Mouse (Mus musculus) olfactory bulb, adult 2 months (tissue): Measurements from ENCODE around the gene Stxbp4. TPM values are rescaled to one million over a fixed set of nuclear protein-coding genes. Genes with fewer than 3 reads are reported as not detected.

Experiments
- H3K27ac ChIP-seq: fragments of 200-500 bp; 2 replicates; pipeline ENCODE4 v1.5.1; 2012; ENCODE audit warnings: low read depth, low read length; ENCODE audit not compliant: insufficient read depth
- H3K4me1 ChIP-seq: fragments of 200-500 bp; 2 replicates; pipeline ENCODE4 v1.6.1; 2012; ENCODE audit warnings: low read length; ENCODE audit not compliant: control insufficient read depth, insufficient read depth
- H3K4me3 ChIP-seq: fragments of 200-500 bp; 2 replicates; pipeline ENCODE4 v1.5.1; 2012; ENCODE audit warnings: mild to moderate bottlenecking, low read depth, low read length, moderate library complexity; ENCODE audit not compliant: insufficient read depth
- CTCF ChIP-seq: fragments of 200-500 bp; IDR thresholded peaks from 2 replicates; pipeline ENCODE4 v1.5.1; 2012; ENCODE audit warnings: low read depth, mild to moderate bottlenecking, low read length, moderate library complexity; ENCODE audit not compliant: insufficient read depth
- POLR2A ChIP-seq: fragments of 200-500 bp; IDR thresholded peaks from 2 replicates; pipeline ENCODE4 v1.6.1; 2012; ENCODE audit warnings: mild to moderate bottlenecking, low read depth, low read length, moderate library complexity; ENCODE audit not compliant: insufficient read depth
- WGBS: fragments of 180-500 bp; shearing (Covaris S2); methylation state at CpG from one replicate; pipeline ENCODE4 v1.1.7; 2018; 5-methylcytosine and 5-hydroxymethylcytosine counted together
- polyA plus RNA-seq: library from polyadenylated mRNA; stranded (reverse); fragments of >200 nt; gene quantifications from 2 replicates; pipeline ENCODE4 v1.2.4, GENCODE M21; 2012; ENCODE audit warnings: low replicate concordance; ENCODE audit not compliant: missing spikeins, insufficient read depth, insufficient read length

Gene Stxbp4
- polyA plus RNA-seq, 1 experiment = not detected

DNA sequence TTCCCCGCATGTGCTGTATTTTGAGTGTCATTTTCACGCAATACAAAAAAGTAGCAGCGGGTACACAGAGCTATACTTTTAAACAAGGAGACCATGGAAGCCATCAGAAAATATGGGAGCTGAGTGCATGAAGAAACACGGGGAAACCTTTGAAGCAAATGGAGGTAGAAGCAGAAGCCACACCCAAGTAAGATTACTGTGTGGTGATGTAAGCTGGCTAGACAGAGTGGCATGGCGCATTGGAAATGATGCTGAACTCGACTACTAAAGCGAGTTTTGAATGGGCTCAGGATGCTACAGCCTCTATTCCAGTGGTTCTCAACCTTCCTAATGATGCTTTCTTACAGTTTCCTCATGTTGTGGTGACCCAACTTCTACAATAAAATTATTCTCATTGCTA, 39.1 kb upstream of the Stxbp4 start:
- Histone ChIP-seq H3K4me1 (no peaks in the 10 kb centered on the region), H3K27ac (no peak overlapping the region), H3K4me3 (no peak overlapping the region)
- TF ChIP-seq POLR2A (no peak), CTCF (no peak)
- WGBS = 92% methylated on average over 7 of the region's 7 CpGs

DNA sequence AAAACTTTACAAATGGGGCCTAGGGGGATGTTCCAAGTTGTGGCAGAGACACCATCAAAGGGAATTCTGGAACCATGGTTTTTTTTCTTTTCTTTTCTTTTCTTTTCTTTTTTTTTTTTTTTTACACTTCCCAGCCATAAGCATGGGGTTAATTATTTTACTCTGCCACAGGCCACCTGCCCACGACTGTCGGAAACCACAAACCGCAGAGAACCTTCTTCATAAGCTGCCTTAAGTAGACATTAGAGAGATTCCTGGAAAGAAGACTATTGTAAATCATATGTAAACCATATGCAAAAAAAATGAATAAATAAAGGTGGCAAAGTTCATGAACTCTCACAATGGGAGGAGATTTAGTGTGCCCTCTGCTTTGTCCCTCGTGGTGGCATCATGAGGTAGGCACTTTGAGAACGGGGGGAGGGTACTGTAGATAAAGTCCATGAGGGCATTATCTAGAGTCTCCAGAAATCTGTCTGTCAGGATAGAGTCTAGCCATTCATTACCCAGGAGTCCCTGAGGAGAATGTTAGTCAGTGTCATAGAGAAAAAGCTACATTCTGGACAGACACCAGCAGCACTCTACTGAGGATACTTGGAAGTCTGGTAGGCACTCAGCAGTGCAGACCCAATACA, 37.7 kb upstream of the Stxbp4 start:
- no peak overlapping the region for H3K27ac ChIP-seq
- WGBS = 90% methylated on average over 5 of the region's 5 CpGs
- H3K4me1 ChIP-seq = no peaks in the 10 kb centered on the region
- no peak overlapping the region for H3K4me3 ChIP-seq
- TF ChIP-seq CTCF (no peak), POLR2A (no peak)

DNA sequence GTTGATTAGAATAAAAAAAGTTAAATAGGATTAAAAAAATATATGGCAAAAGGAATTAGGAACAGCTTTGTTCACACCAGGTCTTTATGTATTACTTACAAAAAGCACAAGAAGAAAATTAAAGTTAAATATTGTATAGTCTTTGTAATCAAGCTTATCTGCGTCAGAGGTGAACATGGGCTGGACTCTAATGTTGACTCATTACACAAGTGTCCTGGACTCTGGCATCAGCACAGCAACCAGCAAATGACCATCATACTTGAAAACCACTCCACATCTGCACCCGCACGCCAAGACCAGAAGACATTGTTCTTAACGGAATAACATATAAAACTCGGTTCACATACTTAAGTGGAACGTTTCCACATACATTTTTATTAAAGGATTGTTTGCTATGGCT, 29.4 kb upstream of the Stxbp4 start:
- 98% methylated on average over 6 of the region's 6 CpGs for WGBS
- Histone ChIP-seq H3K27ac (no peak overlapping the region), H3K4me3 (no peak overlapping the region), H3K4me1 (peaks cover 4% of the 10 kb centered on the region; the same call in 1 of the 2 replicates)
- TF ChIP-seq CTCF (no peak), POLR2A (no peak)

DNA sequence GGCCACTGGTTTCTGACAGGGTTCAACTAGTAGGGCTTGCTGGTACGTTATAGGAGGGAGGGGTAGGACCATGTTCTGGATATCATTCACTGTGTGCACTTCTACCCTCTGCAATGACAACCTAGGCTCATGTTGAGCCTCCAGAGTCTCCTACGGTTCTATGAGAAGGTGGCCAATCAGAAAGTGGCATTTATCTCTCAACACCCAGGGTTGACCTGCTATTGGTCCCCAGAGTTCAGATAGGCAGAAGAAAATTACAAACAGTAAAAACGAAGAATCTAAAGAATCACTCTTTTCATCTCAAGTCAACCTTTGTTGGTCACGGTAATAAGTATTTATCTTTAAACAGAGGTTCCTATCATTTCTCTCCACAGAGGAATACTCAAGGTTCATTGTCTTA, 29.0 kb upstream of the Stxbp4 start:
- 87% methylated on average over 4 of the region's 4 CpGs for WGBS
- TF ChIP-seq CTCF (no peak), POLR2A (no peak)
- H3K27ac ChIP-seq = no peak overlapping the region

DNA sequence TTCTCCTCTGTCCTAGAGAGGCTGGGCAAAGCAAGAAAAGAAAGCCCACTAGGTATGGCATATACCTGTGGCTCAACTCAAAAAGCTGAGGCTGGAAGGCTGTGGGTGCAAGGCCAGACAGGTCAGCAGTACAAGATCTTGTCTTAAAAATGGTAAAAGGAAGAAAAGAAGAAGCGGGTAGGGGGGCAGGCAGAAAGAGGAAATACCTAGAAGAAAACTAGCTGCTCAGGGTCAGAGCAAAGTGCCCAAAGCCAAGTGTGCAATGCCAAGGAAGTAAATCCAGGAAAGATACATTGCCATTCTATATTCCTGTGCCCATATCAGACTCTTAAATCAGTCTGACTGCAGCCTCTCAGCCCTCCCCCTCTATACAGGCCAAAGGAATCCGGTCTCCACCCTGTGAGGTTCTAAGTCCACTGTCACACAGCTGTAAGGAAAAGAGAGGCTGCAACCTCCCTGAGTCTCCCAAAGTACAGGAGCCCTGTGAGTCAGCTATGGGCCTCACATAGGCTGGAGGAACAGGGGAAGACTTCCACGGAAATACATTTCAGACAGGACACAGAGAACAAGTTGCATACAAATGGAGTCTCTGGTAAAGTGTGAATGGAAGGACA, 28.4 kb upstream of the Stxbp4 start:
- WGBS = 83% methylated on average over 3 of the region's 3 CpGs
- TF ChIP-seq CTCF = no peak
- H3K4me3 ChIP-seq = no peak overlapping the region
- no peak overlapping the region; the same call in 1 of the 2 replicates for H3K27ac ChIP-seq
- peaks cover 4% of the 10 kb centered on the region; the same call in 1 of the 2 replicates for H3K4me1 ChIP-seq

More for the DNA sequence above, 29.0 kb upstream of the Stxbp4 start:
- Histone ChIP-seq H3K4me1 (peaks cover 4% of the 10 kb centered on the region; the same call in 1 of the 2 replicates), H3K4me3 (no peak overlapping the region)

DNA sequence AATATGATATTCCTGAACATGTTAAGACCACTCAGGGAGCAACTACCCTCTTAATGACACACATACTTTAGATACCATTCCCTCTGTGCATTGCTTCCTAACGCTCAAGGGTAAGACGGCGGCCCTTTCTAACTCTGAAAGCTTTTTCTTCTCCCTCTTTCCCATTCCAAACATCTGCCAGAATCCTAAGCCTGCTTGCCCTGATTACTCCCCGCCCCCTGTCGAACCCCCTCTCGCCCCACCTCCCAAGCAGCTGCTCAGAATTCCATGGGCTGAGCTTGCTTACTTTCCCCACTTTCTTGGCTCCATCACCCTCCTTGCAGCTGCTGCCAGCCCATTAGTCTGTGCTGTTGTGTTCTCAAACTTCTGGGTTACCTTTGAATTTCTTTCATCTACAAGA, 27.3 kb upstream of the Stxbp4 start:
- Histone ChIP-seq H3K4me3 (no peak overlapping the region), H3K27ac (0 out of 2 replicates have a peak overlapping the region, but pooled peaks have one; percentile 51), H3K4me1 (peaks cover 4% of the 10 kb centered on the region; the same call in 1 of the 2 replicates)
- 25% methylated on average over 6 of the region's 6 CpGs for WGBS
- no peak for TF ChIP-seq CTCF
- no peak for TF ChIP-seq POLR2A

GRCm38 (mm10) chr11:90664345-90664986, 26.6 kb upstream of the Stxbp4 start:
- TF ChIP-seq CTCF (no peak), POLR2A (no peak)
- WGBS = 21% methylated on average over 8 of the region's 8 CpGs
- H3K27ac ChIP-seq = peak overlapping the region; percentile 51; the same call in 1 of the 2 replicates
- peaks cover 4% of the 10 kb centered on the region; the same call in 1 of the 2 replicates for H3K4me1 ChIP-seq
- H3K4me3 ChIP-seq = no peak overlapping the region

DNA sequence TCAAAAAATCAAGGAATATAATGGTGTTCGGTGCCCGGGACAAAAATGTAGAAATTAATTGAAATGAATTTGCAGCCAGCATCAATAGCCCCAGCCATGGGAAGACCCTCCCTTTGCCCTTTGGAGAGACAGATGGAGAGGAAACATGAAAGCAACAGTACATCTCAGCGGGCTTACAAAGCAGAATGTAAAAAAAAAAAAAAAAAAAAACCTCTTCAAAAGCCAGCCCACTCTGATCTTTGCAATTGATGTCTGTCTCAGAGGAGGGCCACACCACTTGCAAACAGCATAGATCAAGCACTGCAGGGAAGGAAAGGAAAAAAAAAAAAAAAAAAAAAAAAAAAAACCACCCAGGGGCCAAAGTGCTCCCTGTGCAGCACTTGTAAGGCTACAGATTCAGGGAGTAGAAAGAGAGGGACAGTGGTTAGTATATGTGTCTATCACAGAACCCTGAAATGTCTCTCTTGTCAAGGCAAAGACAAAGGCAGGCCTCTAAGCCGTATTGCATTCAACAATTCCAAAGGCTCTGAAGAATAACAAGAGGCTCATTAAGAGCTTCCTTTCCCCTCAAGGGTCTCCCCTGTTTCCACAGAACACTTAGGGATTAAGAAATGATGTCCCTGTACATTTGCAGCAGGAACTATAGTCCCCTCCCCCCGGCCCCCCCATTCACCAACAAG, 25.9 kb upstream of the Stxbp4 start:
- H3K4me3 ChIP-seq = no peak overlapping the region
- peaks cover 4% of the 10 kb centered on the region; the same call in 1 of the 2 replicates for H3K4me1 ChIP-seq
- no peak overlapping the region for H3K27ac ChIP-seq
- 43% methylated on average over 5 of the region's 5 CpGs for WGBS
- no peak for TF ChIP-seq POLR2A
- TF ChIP-seq CTCF = no peak

GRCm38 (mm10) chr11:90663052-90663451, 25.2 kb upstream of the Stxbp4 start:
- no peak for TF ChIP-seq POLR2A
- no peak for TF ChIP-seq CTCF
- Histone ChIP-seq H3K27ac (no peak overlapping the region), H3K4me3 (no peak overlapping the region), H3K4me1 (peaks cover 4% of the 10 kb centered on the region; the same call in 1 of the 2 replicates)
- 84% methylated on average over 3 of the region's 3 CpGs for WGBS
